32 mouse cellular contexts compared by ENCODE assay signal in the genomic region with DNA sequence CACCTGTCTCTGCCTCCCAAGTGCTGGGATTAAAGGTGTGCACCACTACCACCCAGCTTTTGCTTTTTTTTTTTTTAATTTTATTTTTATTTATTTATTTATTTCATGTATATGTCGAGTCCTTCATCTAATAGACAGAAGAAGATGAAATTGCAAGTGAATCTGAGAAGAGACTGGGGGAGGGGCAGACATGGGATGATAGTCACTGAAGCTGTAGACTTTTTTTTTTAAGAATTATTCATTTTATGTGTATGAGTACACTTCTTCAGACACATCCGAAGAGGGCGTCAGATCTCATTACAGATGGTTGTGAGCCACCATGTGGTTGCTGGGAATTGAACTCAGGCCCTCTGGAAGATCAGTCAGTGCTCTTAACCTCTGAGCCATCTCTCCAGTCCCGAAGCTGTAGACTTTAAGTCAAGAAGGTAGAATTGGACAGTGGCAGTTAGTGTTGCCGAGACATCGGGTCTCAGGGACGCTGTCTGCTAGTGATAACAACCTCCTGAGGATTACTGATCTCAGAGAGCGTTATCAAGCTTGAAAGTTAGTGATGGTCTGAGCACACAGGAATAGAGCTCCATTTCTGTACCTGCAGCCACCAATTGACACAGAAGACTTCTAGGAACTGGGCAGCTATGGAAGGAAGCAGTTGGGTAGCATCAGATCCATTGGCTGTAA. TPM values are rescaled to one million over a fixed set of nuclear protein-coding genes. Genes with fewer than 3 reads are reported as not detected.
DNase-seq lines count a peak whose midpoint lies in the region; ATAC-seq and TF ChIP-seq lines count a peak whose summit lies in the region.
"Had no signal": no experiment of that assay in that cellular context is flagged by ENCODE, and none has a peak within 500 bp of the region (broad histone marks: within the 10 kb centered on the region; RNA-seq: fewer than 3 reads in every experiment).

No protein-coding gene starts in this region.

- no peak overlapping the region for H3K4me3 ChIP-seq in liver, embryonic 15.5 days (replicated peaks)
- H3K4me3 ChIP-seq in hindbrain, postnatal 0 days (ENCODE audit: low read length) = no peak overlapping the region
- H3K4me3 ChIP-seq: embryonic facial prominence, embryonic 12.5 days; gastrocnemius, adult 2 months; heart, embryonic 13.5 days; midbrain, embryonic 12.5 days; myocyte; neural tube, embryonic 12.5 days had no signal

- peak; percentile 79 for DNase-seq in c-Kit-positive CD71-positive TER-119-negative erythroid progenitor cells, embryonic 14.5 days (ENCODE audit: low read depth)
- peak; percentile 66 for DNase-seq in liver
- DNase-seq in hindbrain, postnatal 0 days (ENCODE audit: low spot score) = no peak
- no peak for DNase-seq in left cerebral cortex, adult 18-20 months (ENCODE audit: low spot score in 2 of 2)
- DNase-seq in left cerebral cortex, postnatal 36 days (ENCODE audit: low spot score in 2 of 2) = no peak
- no peak for DNase-seq in spleen, postnatal 14 days (ENCODE audit: low spot score in 2 of 2)
- DNase-seq: adrenal gland, postnatal 10 days; cerebellum, adult 18-20 months; cerebellum, postnatal 14 days; gastrocnemius, adult 2 months; gastrocnemius, postnatal 36 days; heart, postnatal 10 days; kidney, adult 11 months; kidney, postnatal 25 days; left cerebral cortex, postnatal 4 days; lung, embryonic 14.5 days; lung, postnatal 14 days; right cerebral cortex, adult 18-20 months; thymus, adult 2 months had no signal

- peak overlapping the region; percentile 43 for H3K4me2 ChIP-seq in liver, embryonic 15.5 days
- no peak overlapping the region for H3K4me2 ChIP-seq in hindbrain, postnatal 0 days (ENCODE audit: low read depth, low read length)
- H3K4me2 ChIP-seq: embryonic facial prominence, embryonic 12.5 days; heart, embryonic 13.5 days; hindbrain, embryonic 14.5 days; lung, embryonic 14.5 days; midbrain, embryonic 12.5 days; neural tube, embryonic 12.5 days had no signal

- no peaks in the 10 kb centered on the region for H3K27me3 ChIP-seq in liver, embryonic 15.5 days
- no peaks in the 10 kb centered on the region for H3K27me3 ChIP-seq in hindbrain, postnatal 0 days (ENCODE audit: insufficient read depth, low read length)
- H3K27me3 ChIP-seq: embryonic facial prominence, embryonic 12.5 days; heart, embryonic 13.5 days; midbrain, embryonic 12.5 days; neural tube, embryonic 12.5 days; Patski had no signal

- peaks cover 36% of the 10 kb centered on the region for H3K4me1 ChIP-seq in liver, embryonic 15.5 days (replicated peaks)
- H3K4me1 ChIP-seq in hindbrain, postnatal 0 days (ENCODE audit: insufficient read depth, low read length) = no peaks in the 10 kb centered on the region
- H3K4me1 ChIP-seq: embryonic facial prominence, embryonic 12.5 days; neural tube, embryonic 12.5 days had no signal

- H3K9me3 ChIP-seq in liver, embryonic 15.5 days (replicated peaks) = no peaks in the 10 kb centered on the region
- H3K9me3 ChIP-seq in hindbrain, postnatal 0 days (ENCODE audit: low read length) = no peaks in the 10 kb centered on the region
- H3K9me3 ChIP-seq: embryonic facial prominence, embryonic 12.5 days; heart, embryonic 13.5 days; midbrain, embryonic 12.5 days; neural tube, embryonic 12.5 days had no signal

- peak overlapping the region; percentile 71 for H3K27ac ChIP-seq in liver, embryonic 15.5 days (replicated peaks)
- H3K27ac ChIP-seq in hindbrain, postnatal 0 days = no peak overlapping the region
- H3K27ac ChIP-seq: embryonic facial prominence, embryonic 12.5 days; gastrocnemius, adult 2 months; heart, embryonic 13.5 days; hindbrain, embryonic 14.5 days; midbrain, embryonic 12.5 days; neural tube, embryonic 12.5 days had no signal

- 0 out of 2 replicates have a peak overlapping the region, but pooled peaks have one; percentile 18 for H3K9ac ChIP-seq in liver, embryonic 15.5 days
- no peak overlapping the region for H3K9ac ChIP-seq in hindbrain, postnatal 0 days (replicated peaks; ENCODE audit: low read length)
- H3K9ac ChIP-seq: embryonic facial prominence, embryonic 12.5 days; heart, embryonic 13.5 days; hindbrain, embryonic 14.5 days; lung, embryonic 14.5 days; midbrain, embryonic 12.5 days; neural tube, embryonic 12.5 days had no signal

- TF ChIP-seq CTCF in hindbrain, postnatal 0 days (IDR thresholded peaks at IDR 0.05; ENCODE audit: low read depth) = no peak

- WGBS in liver, embryonic 15.5 days (ENCODE audit: insufficient replicate concordance) = 31% methylated on average over 8 of the region's 8 CpGs
- WGBS in hindbrain, postnatal 0 days = 91% methylated on average over 8 of the region's 8 CpGs

- ATAC-seq in liver, embryonic 15.5 days (ENCODE audit: insufficient read depth) = peak; percentile 92
- no peak for ATAC-seq in hindbrain, postnatal 0 days
- ATAC-seq: forebrain, embryonic 16.5 days; inflammation-experienced regulatory T-cells, adult 6 months; Patski had no signal

- H3K36me3 ChIP-seq in liver, embryonic 15.5 days (replicated peaks) = no peaks in the 10 kb centered on the region
- H3K36me3 ChIP-seq in hindbrain, postnatal 0 days (ENCODE audit: insufficient read depth, low read length) = no peaks in the 10 kb centered on the region
- H3K36me3 ChIP-seq: embryonic facial prominence, embryonic 12.5 days; heart, embryonic 13.5 days; midbrain, embryonic 12.5 days; neural tube, embryonic 12.5 days had no signal

- intact Hi-C loops in left cerebral cortex, postnatal 36 days (cut with DNase I) = no loop called here

RNA-seq across cellular contexts. Expression of gene Zbtb8a, which starts 8.5 kb away (rescaled TPM):
- 2.3 TPM in 2 replicates for polyA plus RNA-seq in liver, embryonic 15.5 days (2015; fragmentation: Nextera tagmentation; extraction: Ambion mirVana)
- 26.9 and 29.6 TPM in 2 replicates for total RNA-seq in hindbrain, postnatal 0 days (2014; rRNA removed)
- polyA plus RNA-seq in hindbrain, postnatal 0 days (2015; fragmentation: Nextera tagmentation; extraction: Ambion mirVana) = 14.9 and 15.3 TPM in 2 replicates
- 1 to 10 TPM; 4.8 to 5.0 TPM for total RNA-seq in left cerebral cortex, adult 18-20 months (2021)
- total RNA-seq in left cerebral cortex, postnatal 36 days (2021) = 1 to 10 TPM; 4.7 to 6.5 TPM

RNA-seq across cellular contexts. Expression of gene Zbtb8os, which starts 50.9 kb away (rescaled TPM):
- polyA plus RNA-seq in liver, embryonic 15.5 days (2015; fragmentation: Nextera tagmentation; extraction: Ambion mirVana) = 23.5 and 23.8 TPM in 2 replicates
- 4.3 and 5.7 TPM in 2 replicates for total RNA-seq in hindbrain, postnatal 0 days (2014; rRNA removed)
- polyA plus RNA-seq in hindbrain, postnatal 0 days (2015; fragmentation: Nextera tagmentation; extraction: Ambion mirVana) = 23.5 and 27.4 TPM in 2 replicates
- 10 to 100 TPM; 28.5 to 31.9 TPM for total RNA-seq in left cerebral cortex, adult 18-20 months (2021)
- total RNA-seq in left cerebral cortex, postnatal 36 days (2021) = 10 to 100 TPM; 24.6 to 28.4 TPM

RNA-seq across cellular contexts. Expression of gene Rbbp4, which starts 51.2 kb away (rescaled TPM):
- polyA plus RNA-seq in liver, embryonic 15.5 days (2015; fragmentation: Nextera tagmentation; extraction: Ambion mirVana) = 222 and 261 TPM in 2 replicates
- 71.3 and 83.2 TPM in 2 replicates for total RNA-seq in hindbrain, postnatal 0 days (2014; rRNA removed)
- polyA plus RNA-seq in hindbrain, postnatal 0 days (2015; fragmentation: Nextera tagmentation; extraction: Ambion mirVana) = 234 and 236 TPM in 2 replicates
- total RNA-seq in left cerebral cortex, adult 18-20 months (2021) = 100 to 1,000 TPM; 122 to 129 TPM
- total RNA-seq in left cerebral cortex, postnatal 36 days (2021) = 100 to 1,000 TPM; 115 to 123 TPM

RNA-seq across cellular contexts. Expression of gene Zbtb8b, which starts 54.2 kb away (rescaled TPM):
- 0.79 and 1.2 TPM in 2 replicates for polyA plus RNA-seq in liver, embryonic 15.5 days (2015; fragmentation: Nextera tagmentation; extraction: Ambion mirVana)
- 9.7 and 15.3 TPM in 2 replicates for total RNA-seq in hindbrain, postnatal 0 days (2014; rRNA removed)
- polyA plus RNA-seq in hindbrain, postnatal 0 days (2015; fragmentation: Nextera tagmentation; extraction: Ambion mirVana) = 11.3 and 12.9 TPM in 2 replicates
- total RNA-seq in left cerebral cortex, adult 18-20 months (2021) = 1 to 10 TPM; 6.2 to 7.2 TPM
- total RNA-seq in left cerebral cortex, postnatal 36 days (2021) = 1 to 10 TPM; 4.3 to 4.9 TPM
- total RNA-seq: gastrocnemius, adult 2 months; gastrocnemius, postnatal 36 days; hematopoietic stem cell, adult 5-6 weeks; megakaryocyte, adult 5-6 weeks had no signal
- polyA plus RNA-seq: inflammation-experienced regulatory T-cells, adult 6 months; spleen, adult 2 months had no signal

Comparison
In these comparisons a context has a peak if more than half of its experiments do, and no peak if none do; other contexts are left out.
1. DNase-seq: peak in c-Kit-positive CD71-positive TER-119-negative erythroid progenitor cells, embryonic 14.5 days (single experiment) and liver (single experiment); none in hindbrain, postnatal 0 days (single experiment), left cerebral cortex, adult 18-20 months (0 of 2), left cerebral cortex, postnatal 36 days (0 of 2) and spleen, postnatal 14 days (0 of 2).